Mouse (Mus musculus): ENCODE measurements around the gene Rnf186. TPM values are rescaled to one million over a fixed set of nuclear protein-coding genes. Genes with fewer than 3 reads are reported as not detected.

Rnf186 gene
- total RNA-seq, 1 experiment from 2014 or later = not detected

DNA sequence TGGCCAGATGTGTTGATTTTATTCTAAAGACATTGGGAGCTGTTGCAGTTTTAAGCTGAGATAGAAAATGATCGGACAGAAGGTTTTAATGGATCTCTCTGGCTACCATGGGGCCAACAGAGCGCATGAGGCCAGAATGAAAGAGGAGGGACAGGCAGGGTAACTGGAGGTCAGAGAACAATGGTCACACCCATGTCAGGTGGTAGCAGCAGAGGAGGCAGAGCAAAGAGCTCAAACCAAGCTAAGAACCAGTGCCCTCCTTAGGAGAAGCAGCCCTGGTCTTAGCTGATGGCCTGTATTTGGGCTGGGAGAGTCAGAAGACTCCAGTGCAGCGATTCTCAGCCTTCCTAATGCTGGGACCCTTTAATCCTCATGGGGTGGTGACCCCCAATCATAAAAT, 40.4 kb downstream of the Rnf186 start:
- no peak for ATAC-seq (replicated peaks; ENCODE audit: low read depth, poor library complexity, severe bottlenecking)

DNA sequence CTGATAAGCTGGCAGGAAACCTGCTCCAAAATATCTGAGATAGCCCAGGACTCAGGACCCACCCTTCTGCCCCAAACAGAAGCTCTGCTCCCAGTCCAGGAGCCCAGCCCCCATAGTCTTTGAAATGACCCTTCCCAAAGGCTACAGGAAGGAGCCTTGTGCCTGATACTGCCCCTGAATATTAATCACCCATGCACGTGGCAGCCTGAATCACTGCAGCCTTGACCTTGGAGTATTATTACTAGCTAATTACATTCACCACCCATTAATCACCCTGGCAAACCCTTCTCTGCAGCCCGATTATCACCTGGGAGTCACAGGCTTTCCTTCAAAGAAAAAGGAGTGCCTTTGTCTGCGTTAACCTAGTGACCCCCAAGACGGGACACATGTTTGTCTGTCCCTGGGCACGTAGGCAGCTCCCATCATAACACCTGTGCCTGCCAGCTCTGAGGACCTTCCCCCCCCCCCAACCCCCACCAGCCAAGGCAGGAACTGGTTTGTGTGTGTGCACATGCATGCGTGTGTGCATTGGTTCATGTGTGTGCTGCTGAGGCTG, 41.1 kb downstream of the Rnf186 start:
- ATAC-seq (replicated peaks; ENCODE audit: low read depth, poor library complexity, severe bottlenecking) = no peak

DNA sequence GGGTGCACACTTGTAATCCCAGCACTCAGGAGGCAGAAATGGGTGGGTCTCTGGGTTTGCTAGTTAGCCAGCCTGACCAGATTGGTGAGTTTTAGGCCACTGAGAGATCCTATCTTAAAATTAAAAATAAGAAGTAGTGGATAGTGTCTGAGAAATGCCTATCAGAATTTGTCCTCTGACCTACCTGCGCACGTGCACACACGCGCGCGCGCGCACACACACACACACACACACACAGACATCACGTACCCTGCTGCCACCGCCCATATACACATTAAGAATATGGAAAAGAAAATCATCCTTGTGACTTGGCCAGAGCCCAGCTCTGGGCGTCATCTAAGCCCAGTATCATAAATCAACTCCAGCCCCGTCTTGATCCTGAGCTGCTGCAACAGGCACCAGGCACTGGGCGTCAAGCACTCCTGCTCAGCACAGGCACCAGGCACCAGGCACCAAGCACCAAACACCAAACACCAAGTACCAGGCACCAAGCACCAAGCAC, 44.3 kb downstream of the Rnf186 start:
- ATAC-seq (replicated peaks; ENCODE audit: low read depth, poor library complexity, severe bottlenecking) = no peak

DNA sequence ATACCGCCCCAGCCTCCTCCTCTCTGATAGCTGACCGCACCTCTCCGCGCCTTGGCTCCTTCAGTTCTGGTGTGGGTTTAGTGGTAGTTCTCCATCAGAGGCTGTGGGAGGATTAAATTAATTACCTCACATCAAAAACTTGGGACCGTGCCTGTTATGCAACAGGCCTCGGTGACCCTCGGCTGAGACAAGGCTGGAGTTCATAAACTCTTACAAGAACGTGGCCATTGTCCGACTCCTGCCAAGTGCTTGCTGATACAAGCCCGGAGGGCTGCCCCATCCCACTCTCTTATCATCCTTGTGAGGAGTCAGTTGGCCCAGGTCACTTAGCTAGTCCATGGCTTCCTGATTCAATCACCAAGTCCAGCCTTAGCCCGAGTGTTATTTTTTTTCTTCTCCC, 46.4 kb downstream of the Rnf186 start:
- no peak for ATAC-seq (replicated peaks; ENCODE audit: low read depth, poor library complexity, severe bottlenecking)

DNA sequence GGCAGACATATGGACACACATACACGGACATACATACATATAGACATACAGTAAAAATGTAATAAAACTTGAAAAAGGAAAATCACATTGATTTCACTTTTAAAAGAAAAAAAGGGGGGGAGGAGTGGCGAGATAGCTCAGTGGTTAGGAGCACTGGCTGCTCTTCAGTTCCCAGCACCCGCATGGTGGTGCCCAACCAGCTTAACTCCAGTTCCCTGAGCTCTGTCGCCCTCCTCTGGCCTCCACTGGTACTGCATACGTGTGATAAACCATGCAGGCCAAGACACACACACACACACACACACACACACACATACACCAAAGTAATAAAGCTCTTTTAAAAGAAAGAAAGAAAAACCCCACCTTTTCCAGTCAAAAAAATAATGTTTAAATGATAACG, 47.9 kb downstream of the Rnf186 start:
- ATAC-seq (replicated peaks; ENCODE audit: low read depth, poor library complexity, severe bottlenecking) = no peak

Other genes starting within 250 kb of the Rnf186 start
- not detected in 2 replicates for gene Pla2g2c, start 242.3 kb upstream of the Rnf186 start, total RNA-seq (2017)
- not detected in 2 replicates for gene Ubxn10, start 229.9 kb upstream of the Rnf186 start, total RNA-seq (2017)
- not detected in 2 replicates for gene Pla2g2f, start 209.5 kb upstream of the Rnf186 start, total RNA-seq (2017)
- not detected in 2 replicates for gene Pla2g2d, start 191.4 kb upstream of the Rnf186 start, total RNA-seq (2017)
- gene Pla2g5, start 103.6 kb upstream of the Rnf186 start, total RNA-seq (2017) = not detected in 2 replicates
- not detected in 2 replicates for gene Gm13030, start 93.1 kb upstream of the Rnf186 start, total RNA-seq (2017)
- gene Pla2g2e, start 89.2 kb upstream of the Rnf186 start, total RNA-seq (2017) = not detected in 2 replicates
- gene Otud3, start 53.2 kb upstream of the Rnf186 start, total RNA-seq (2017) = 1.4 and 5.6 TPM in 2 replicates
- 16.4 and 28.0 TPM in 2 replicates for gene Tmco4, start 5.8 kb downstream of the Rnf186 start, total RNA-seq (2017)
- not detected in 2 replicates for gene Htr6, start 108.5 kb downstream of the Rnf186 start, total RNA-seq (2017)
- 1.2 TPM in 1 of 2 replicates, not detected in the other for gene Nbl1, start 125.9 kb downstream of the Rnf186 start, total RNA-seq (2017)
- 118 and 161 TPM in 2 replicates for gene Minos1, start 164.0 kb downstream of the Rnf186 start, total RNA-seq (2017)
- 126 and 137 TPM in 2 replicates for gene Capzb, start 225.8 kb downstream of the Rnf186 start, total RNA-seq (2017)